ENCODE assay signal across 7 mouse cellular contexts in genomic region chr13:35782949-35783348, GRCm38 (mm10).
DNase-seq lines count a peak whose midpoint lies in the region; ATAC-seq and TF ChIP-seq lines count a peak whose summit lies in the region.

No protein-coding gene starts in this region.

- no peaks in the 10 kb centered on the region for H3K27me3 ChIP-seq in E14TG2a.4 (ENCODE audit: insufficient read depth, low read length)
- no peaks in the 10 kb centered on the region for H3K27me3 ChIP-seq in kidney, embryonic 16.5 days (ENCODE audit: insufficient read depth, low read length)
- H3K27me3 ChIP-seq in liver, embryonic 15.5 days, result no peaks in the 10 kb centered on the region

- no peak overlapping the region for H3K4me2 ChIP-seq in kidney, embryonic 16.5 days (replicated peaks; ENCODE audit: low read depth, low read length)
- peak overlapping the region; percentile 30 for H3K4me2 ChIP-seq in liver, embryonic 15.5 days

- peak; percentile 89 for ATAC-seq in granulocyte monocyte progenitor cell, adult 5-6 weeks (replicated peaks; ENCODE audit: poor library complexity, severe bottlenecking)
- peak; percentile 75 for ATAC-seq in kidney, embryonic 16.5 days (ENCODE audit: low FRiP score, low TSS enrichment)
- peak; percentile 29 for ATAC-seq in liver, embryonic 15.5 days (ENCODE audit: insufficient read depth)

- H3K9ac ChIP-seq in kidney, embryonic 16.5 days (replicated peaks; ENCODE audit: low read length), result no peak overlapping the region
- H3K9ac ChIP-seq in liver, embryonic 15.5 days, result no peak overlapping the region

- H3K27ac ChIP-seq in kidney, embryonic 16.5 days (ENCODE audit: low read length), result 0 out of 2 replicates have a peak overlapping the region, but pooled peaks have one; percentile 17
- H3K27ac ChIP-seq in liver, embryonic 15.5 days (replicated peaks), result peak overlapping the region; percentile 51

- peaks cover 17% of the 10 kb centered on the region for H3K36me3 ChIP-seq in E14TG2a.4 (ENCODE audit: insufficient read depth, low read length)
- no peaks in the 10 kb centered on the region for H3K36me3 ChIP-seq in kidney, embryonic 16.5 days (ENCODE audit: insufficient read depth, low read length)
- H3K36me3 ChIP-seq in liver, embryonic 15.5 days (replicated peaks), result no peaks in the 10 kb centered on the region

- peaks cover 96% of the 10 kb centered on the region for H3K4me1 ChIP-seq in E14TG2a.4 (replicated peaks; ENCODE audit: low read depth, low read length)
- peaks cover 24% of the 10 kb centered on the region for H3K4me1 ChIP-seq in kidney, embryonic 16.5 days (ENCODE audit: insufficient read depth, low read length)
- peaks cover 83% of the 10 kb centered on the region for H3K4me1 ChIP-seq in liver, embryonic 15.5 days (replicated peaks)

- no peak overlapping the region for H3K4me3 ChIP-seq in E14TG2a.4 (replicated peaks; ENCODE audit: low read length)
- no peak overlapping the region for H3K4me3 ChIP-seq in kidney, embryonic 16.5 days (ENCODE audit: low read length)
- no peak overlapping the region for H3K4me3 ChIP-seq in liver, embryonic 15.5 days (replicated peaks)

- peak; percentile 74 for DNase-seq in ZHBTc4 (ENCODE audit: low read depth, low spot score)
- DNase-seq in cerebellum, postnatal 36 days, result peak; percentile 29 to 52
- peak; percentile 84 for DNase-seq in retina, embryonic 14.5 days (ENCODE audit: low spot score)

- no peaks in the 10 kb centered on the region for H3K9me3 ChIP-seq in E14TG2a.4 (ENCODE audit: low read length)
- H3K9me3 ChIP-seq in kidney, embryonic 16.5 days (ENCODE audit: low read length), result no peaks in the 10 kb centered on the region
- no peaks in the 10 kb centered on the region for H3K9me3 ChIP-seq in liver, embryonic 15.5 days (replicated peaks)

- TF ChIP-seq CTCF in E14TG2a.4 (conservative IDR thresholded peaks at IDR 0.05; ENCODE audit: low read length), result peak; percentile 53

- 44% methylated on average over 2 of the region's 2 CpGs for WGBS in kidney, embryonic 16.5 days
- 64% methylated on average over 2 of the region's 2 CpGs for WGBS in liver, embryonic 15.5 days (ENCODE audit: insufficient replicate concordance)

Comparison
In these comparisons a context has a peak if more than half of its experiments do, and no peak if none do; other contexts are left out.
1. ATAC-seq: peak in every context shown above with its lines; median percentile 89 in granulocyte monocyte progenitor cell, adult 5-6 weeks; 75 in kidney, embryonic 16.5 days; 29 in liver, embryonic 15.5 days.